Mouse (Mus musculus) lung, postnatal 4 days (tissue): Measurements from ENCODE around the gene Mcam.

ENCODE experiments used
- DNase-seq, 2 experiments: peaks; one replicate each; pipeline ENCODE4 v3.0.0; 2021

Mcam gene

GRCm38 (mm10) chr9:44134101-44134850, at the start of gene Mcam:
Mcam (plus strand) TSS chr9:44134469.
- peak; percentile 82 to 84 for DNase-seq

DNA sequence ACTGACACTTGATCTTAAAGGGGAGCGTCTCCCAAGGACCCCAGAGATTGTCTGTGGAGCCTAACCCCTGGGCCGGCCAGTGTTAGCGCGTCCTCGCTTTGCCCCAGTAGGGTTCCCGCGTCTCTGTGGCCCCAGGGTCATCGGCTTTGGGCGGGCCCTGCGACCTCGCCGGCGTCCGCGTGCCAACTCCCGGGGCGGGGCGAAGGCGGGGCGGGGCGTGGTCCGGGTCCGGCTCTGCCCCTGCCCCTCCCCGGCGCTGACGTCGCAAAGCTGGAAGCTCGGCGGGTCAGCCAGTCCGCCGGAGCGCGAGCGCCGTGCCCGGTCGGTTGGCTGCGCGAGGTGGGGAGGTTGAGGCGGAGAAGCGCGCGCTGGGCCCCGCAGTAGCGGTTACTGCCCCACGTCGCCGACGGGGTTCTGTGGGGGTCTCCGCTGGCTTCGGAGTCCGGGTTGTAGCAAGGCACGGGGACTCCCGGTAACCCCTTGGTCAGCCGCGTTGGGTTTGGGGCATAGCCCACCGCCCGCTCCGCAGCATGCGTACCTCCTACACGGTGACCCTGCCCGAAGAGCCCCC, 49.5 kb upstream of the Mcam start:
- peak; percentile 94 for DNase-seq

- DNase-seq, result no peak
Measured at GRCm38 (mm10) chr9:44085276-44085675, 49.0 kb upstream of the Mcam start.

GRCm38 (mm10) chr9:44085741-44086665, 48.3 kb upstream of the Mcam start:
- peak in 1 of 2 experiments; percentile 20 for DNase-seq

- no peak for DNase-seq
Measured at GRCm38 (mm10) chr9:44086960-44087359, 47.3 kb upstream of the Mcam start.

DNA sequence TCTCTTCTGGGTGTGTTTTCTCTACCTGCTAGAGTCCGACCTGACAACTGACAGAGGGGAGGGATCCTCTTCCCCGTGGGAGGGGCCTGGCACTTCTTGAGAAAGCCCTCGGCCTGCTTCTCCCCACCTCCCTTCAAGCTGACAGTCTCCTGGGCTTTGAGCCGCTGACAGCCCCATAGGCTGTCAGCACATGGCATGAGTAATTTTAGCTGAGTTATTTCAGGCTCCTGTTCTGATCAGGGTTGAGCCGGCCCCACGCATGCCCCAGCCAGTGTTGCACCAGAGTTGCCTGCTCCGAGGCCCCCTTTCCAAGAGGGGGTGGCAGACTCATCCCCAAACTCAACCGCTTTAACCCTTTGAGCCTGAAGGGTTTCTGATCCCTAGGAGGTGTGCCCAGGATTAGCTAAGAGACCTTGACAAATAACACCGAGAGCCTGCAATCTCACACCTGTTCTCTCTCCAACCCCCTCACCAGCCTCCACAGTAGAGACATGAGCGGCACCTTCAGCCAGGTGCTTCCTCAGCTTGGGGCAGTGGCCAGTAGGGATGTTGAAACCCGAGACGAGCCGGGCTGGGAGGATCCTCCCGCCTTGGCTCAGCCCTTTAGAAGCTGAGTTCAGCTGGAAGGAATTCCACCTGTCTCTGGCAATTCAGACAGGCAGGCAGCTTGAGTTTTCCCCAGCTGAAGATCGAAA, 46.4 kb upstream of the Mcam start:
- peak in 1 of 2 experiments; percentile 49 for DNase-seq

DNA sequence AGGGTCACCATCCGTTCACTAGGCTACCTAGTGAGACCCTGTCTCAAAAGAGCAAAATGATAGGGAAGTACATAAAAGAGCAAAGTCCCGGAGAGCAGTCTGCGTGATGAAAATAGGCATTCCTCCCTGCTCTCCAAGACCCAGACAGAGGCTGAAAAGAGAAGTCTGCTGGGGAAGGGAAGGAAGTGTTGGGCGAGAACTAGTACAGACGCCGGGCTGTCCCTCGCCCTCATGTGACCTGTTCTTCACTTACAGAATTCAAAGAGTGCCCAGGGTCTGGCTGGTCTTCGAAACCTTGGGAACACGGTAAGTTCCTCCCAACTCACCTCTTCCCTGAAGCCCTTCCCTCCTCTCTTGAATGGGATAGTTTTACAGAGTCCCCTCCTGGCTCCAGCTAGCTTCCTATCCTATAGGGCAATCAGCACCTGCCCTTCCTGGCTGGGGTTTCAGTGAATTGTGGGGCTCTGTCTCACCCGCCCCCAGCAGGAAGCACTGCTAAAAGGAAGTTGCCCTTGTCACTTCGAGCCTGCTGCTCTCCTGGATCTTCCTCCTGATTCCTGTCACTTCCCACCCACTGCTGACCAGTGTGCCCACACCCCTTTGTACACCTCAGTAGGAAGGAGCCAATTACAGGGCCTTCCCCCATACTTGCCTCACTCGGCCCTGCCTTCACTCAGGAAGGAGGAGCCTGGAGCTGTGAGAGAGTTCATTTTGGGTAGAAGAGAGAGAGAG, 45.2 kb upstream of the Mcam start:
- peak in 1 of 2 experiments; percentile 43 for DNase-seq

- peak; percentile 80 to 85 for DNase-seq
Measured at GRCm38 (mm10) chr9:44093612-44094503, 40.4 kb upstream of the Mcam start.

DNA sequence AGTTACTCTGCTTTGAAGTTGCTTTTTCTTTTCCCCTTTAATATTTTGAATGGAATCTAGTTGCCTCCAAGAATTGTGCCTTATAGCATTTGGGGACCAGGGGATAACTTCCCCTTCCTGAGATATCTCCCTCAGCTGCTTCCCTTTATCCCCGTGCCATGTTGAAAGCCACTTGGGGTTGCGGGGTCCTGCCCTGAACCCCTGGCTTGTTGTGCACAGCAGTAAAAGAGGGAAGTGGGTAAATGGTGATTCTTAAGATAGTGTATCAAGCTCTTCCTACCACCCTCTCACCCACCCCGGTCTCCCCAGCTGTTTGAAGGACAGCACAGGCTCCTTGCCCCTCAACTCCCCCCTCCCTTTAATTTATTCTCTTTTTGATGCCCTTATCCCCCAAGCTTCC, 39.5 kb upstream of the Mcam start:
- no peak for DNase-seq

- DNase-seq, result no peak
Measured at GRCm38 (mm10) chr9:44095781-44096180, 38.5 kb upstream of the Mcam start.

DNA sequence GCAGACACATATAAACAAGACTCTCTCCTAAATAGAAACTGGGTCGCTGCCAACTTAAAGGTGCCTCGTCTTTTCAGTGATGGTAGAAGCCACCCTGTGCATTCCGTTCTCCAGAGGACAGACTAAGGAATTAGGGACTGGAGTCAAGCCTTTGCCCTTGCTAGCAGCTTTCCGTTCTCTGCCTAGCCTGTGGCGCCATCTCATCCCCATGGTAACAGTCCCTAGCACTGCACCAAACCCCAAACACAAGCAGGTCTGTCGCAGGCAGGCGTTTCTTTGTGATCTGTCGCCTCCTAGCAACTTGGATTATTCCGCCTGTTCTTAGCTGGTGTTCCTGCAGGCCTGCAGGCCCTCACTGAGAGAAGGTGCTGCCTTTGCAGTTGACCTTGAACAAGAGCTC, 37.7 kb upstream of the Mcam start:
- DNase-seq, result no peak

DNA sequence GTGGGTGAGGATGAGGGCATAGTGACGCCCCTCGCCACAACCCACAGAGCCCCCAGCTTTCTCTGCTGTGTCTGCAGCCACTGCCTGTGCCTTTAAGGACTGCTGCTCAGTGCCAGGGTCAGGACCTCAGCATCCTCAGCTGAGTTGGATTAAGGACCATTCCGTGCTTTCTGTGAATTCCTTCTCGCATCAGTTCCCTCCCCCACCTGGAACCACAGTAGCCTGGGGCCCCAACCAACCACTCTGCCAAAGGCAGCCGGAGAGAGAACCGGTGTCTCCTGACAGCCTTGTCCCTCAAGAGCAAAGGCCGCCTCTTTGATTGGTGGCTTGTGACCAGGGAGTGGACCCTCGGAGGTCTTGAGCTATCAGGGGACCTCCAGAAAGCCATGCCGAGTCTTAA, 32.8 kb upstream of the Mcam start, which contains the start of gene Mfrp:
Gene Mfrp, plus strand, starts transcription at position 240 of the 400 bp plus-strand sequence.
- DNase-seq, result no peak

DNA sequence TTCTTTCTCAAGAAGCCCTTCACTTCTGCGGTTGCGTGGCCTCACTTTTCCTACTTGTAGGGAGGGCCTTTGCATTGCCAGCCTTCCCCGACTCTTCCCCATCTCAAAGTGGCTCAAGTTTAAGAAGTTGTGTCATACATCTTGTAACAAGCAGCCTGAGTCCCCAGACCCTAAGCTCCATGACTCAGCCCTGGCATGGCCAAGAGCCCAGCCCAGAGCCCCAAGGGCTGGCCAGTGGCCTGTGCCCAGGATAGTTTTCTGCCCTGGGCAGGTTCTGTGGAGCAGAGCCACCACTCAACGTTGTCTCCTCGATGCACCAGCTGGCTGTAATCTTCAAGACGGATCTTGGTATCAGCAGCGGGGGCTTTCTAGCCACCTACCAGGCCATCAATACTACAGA, 29.4 kb upstream of the Mcam start:
- DNase-seq, result no peak

DNA sequence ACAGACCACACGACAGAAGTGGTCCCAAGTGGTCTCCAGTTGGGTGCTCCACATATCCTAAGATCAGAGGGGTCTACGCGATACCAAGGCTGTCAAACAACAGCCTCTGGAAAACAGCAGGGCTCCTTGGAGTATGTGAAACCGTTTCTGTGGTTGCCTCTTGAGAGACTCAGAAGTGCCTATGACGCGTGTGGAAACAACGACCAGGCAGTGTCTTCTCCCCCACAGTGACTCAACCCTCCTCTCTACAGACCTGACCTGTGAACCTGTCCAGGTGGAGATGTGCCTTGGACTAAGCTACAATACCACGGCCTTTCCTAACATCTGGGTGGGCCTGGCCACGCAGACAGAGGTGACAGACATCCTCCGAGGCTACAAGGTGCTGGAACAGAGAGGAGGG, 28.5 kb upstream of the Mcam start:
- DNase-seq, result no peak

GRCm38 (mm10) chr9:44106182-44106581, 28.1 kb upstream of the Mcam start:
- no peak for DNase-seq

DNA sequence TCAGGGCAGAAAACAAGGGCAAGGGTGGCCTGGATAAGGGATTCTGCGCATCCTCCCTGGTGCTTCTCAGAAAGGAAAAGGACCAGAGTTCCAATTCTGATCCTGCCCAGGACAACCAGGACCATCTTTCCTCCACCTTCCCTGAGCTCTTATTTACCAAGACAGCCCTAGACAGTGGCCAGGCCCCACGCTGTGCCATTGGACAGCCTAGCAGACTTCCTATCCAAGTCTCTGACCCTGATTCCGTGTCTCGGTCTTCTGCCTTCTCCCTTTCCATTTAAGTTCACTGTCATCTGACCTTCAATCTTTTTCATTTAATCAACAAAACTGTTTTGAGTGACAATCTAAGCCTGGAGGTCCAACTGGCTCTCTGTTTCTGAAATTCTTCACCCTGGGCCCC, 27.7 kb upstream of the Mcam start:
- DNase-seq, result no peak

DNA sequence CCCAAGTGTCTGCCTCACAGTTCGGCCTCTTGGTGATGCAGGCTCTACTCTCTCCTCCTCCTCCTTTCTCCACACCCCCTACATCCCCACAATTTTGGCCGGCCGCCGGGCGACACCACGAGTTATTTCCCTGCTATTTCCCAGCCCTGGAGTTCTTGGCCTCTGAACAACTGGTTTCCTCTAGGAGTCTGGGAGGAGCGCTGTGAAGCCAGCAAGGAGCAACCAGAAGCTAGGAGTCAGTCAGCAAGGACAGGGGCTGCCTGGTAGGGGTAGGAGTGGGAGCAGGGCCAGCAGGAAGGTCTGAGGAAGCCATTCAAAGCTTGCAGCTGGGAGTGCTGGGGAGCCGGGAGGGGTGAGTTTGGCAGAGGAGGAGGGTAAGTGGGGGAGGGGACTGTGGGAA, 27.2 kb upstream of the Mcam start, which contains the start of gene C1qtnf5:
Gene C1qtnf5, plus strand, starts transcription at position 136 of the 400 bp plus-strand sequence.
- peak; percentile 89 to 94 for DNase-seq

DNA sequence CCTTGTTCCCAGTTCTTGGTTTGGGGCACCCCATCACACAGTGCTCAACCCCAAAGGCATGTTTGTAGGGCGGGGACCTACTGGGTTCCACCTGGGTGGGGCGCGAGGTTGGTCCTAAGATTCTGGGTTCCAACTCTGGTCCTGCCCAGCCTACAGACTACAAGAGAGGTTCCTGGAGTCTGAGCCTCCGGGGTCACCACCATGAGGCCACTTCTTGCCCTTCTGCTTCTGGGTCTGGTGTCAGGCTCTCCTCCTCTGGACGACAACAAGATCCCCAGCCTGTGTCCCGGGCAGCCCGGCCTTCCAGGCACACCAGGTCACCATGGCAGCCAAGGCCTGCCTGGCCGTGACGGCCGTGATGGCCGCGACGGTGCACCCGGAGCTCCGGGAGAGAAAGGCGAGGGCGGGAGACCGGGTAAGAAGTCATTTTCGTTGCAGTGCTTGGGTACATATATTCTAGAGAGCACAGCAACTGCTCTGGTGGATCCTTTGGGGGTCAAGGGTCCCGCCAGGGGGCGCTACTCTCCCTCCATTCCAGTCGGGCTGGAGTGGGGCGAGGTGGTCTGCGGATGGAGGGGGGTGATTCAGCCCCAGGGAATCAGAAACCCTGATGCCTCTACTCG, 26.6 kb upstream of the Mcam start:
- DNase-seq, result peak; percentile 57 to 62

- no peak for DNase-seq
Measured at GRCm38 (mm10) chr9:44108269-44109055, 25.8 kb upstream of the Mcam start.
